8 mouse cellular contexts compared by ENCODE assay signal in genomic region chr9:117030837-117031236, GRCm38 (mm10).
DNase-seq lines count a peak whose midpoint lies in the region; ATAC-seq lines count a peak whose summit lies in the region.

No protein-coding gene starts in this region.

- ATAC-seq in midbrain, embryonic 14.5 days (ENCODE audit: low FRiP score, low TSS enrichment): no peak
- ATAC-seq in midbrain, embryonic 15.5 days (replicated peaks): no peak
- peak; percentile 85 for ATAC-seq in heart, embryonic 15.5 days (replicated peaks; ENCODE audit: insufficient number of reproducible peaks, insufficient read depth, low FRiP score, low read depth)

- H3K4me1 ChIP-seq in midbrain, embryonic 14.5 days (ENCODE audit: control insufficient read depth, insufficient read depth, low read length): no peaks in the 10 kb centered on the region
- H3K4me1 ChIP-seq in midbrain, embryonic 15.5 days: no peaks in the 10 kb centered on the region
- peaks cover 19% of the 10 kb centered on the region for H3K4me1 ChIP-seq in heart, embryonic 15.5 days (replicated peaks)
- H3K4me1 ChIP-seq in forebrain, embryonic 10.5 days: no peaks in the 10 kb centered on the region

- no peaks in the 10 kb centered on the region for H3K36me3 ChIP-seq in midbrain, embryonic 14.5 days (ENCODE audit: control insufficient read depth, insufficient read depth, low read length)
- H3K36me3 ChIP-seq in midbrain, embryonic 15.5 days (replicated peaks): no peaks in the 10 kb centered on the region
- H3K36me3 ChIP-seq in heart, embryonic 15.5 days: no peaks in the 10 kb centered on the region
- no peaks in the 10 kb centered on the region for H3K36me3 ChIP-seq in forebrain, embryonic 10.5 days (replicated peaks)

- H3K9me3 ChIP-seq in midbrain, embryonic 14.5 days (ENCODE audit: control insufficient read depth, low read length): no peaks in the 10 kb centered on the region
- H3K9me3 ChIP-seq in midbrain, embryonic 15.5 days: no peaks in the 10 kb centered on the region
- H3K9me3 ChIP-seq in heart, embryonic 15.5 days (replicated peaks): no peaks in the 10 kb centered on the region
- H3K9me3 ChIP-seq in forebrain, embryonic 10.5 days: no peaks in the 10 kb centered on the region

- H3K4me2 ChIP-seq in midbrain, embryonic 14.5 days (ENCODE audit: low read length): no peak overlapping the region
- H3K4me2 ChIP-seq in midbrain, embryonic 15.5 days: no peak overlapping the region
- peak overlapping the region; percentile 20 for H3K4me2 ChIP-seq in heart, embryonic 15.5 days

- no peak overlapping the region for H3K9ac ChIP-seq in midbrain, embryonic 14.5 days (replicated peaks; ENCODE audit: low read length)
- no peak overlapping the region for H3K9ac ChIP-seq in midbrain, embryonic 15.5 days
- no peak overlapping the region for H3K9ac ChIP-seq in heart, embryonic 15.5 days

- H3K27ac ChIP-seq in midbrain, embryonic 14.5 days (replicated peaks; ENCODE audit: low read depth, low read length): no peak overlapping the region
- no peak overlapping the region for H3K27ac ChIP-seq in midbrain, embryonic 15.5 days
- peak overlapping the region; percentile 74 for H3K27ac ChIP-seq in heart, embryonic 15.5 days
- H3K27ac ChIP-seq in forebrain, embryonic 10.5 days: no peak overlapping the region

- peak; percentile 57 for DNase-seq in midbrain, embryonic 14.5 days
- peak; percentile 44 for DNase-seq in embryo, embryonic 11 days
- DNase-seq in kidney, postnatal 36 days: peak; percentile 92 to 94
- DNase-seq in ovary, postnatal 36 days (ENCODE audit: low spot score): peak; percentile 89
- no peak for DNase-seq in thymus, postnatal 25 days
- DNase-seq in forebrain, embryonic 10.5 days (ENCODE audit: extremely low spot score, low spot score): no peak

- no peak overlapping the region for H3K4me3 ChIP-seq in midbrain, embryonic 14.5 days (replicated peaks; ENCODE audit: low read depth, low read length)
- H3K4me3 ChIP-seq in midbrain, embryonic 15.5 days: no peak overlapping the region
- no peak overlapping the region for H3K4me3 ChIP-seq in heart, embryonic 15.5 days
- H3K4me3 ChIP-seq in forebrain, embryonic 10.5 days: no peak overlapping the region

- whole genome bisulfite sequencing in midbrain, embryonic 14.5 days: 58% methylated on average over 6 of the region's 6 CpGs
- 44% methylated on average over 6 of the region's 6 CpGs for WGBS in midbrain, embryonic 15.5 days
- WGBS in heart, embryonic 15.5 days: 3% methylated on average over 6 of the region's 6 CpGs
- WGBS in forebrain, embryonic 10.5 days: 74% methylated on average over 6 of the region's 6 CpGs

- H3K27me3 ChIP-seq in midbrain, embryonic 14.5 days (ENCODE audit: control insufficient read depth, insufficient read depth, low read length): no peaks in the 10 kb centered on the region
- no peaks in the 10 kb centered on the region for H3K27me3 ChIP-seq in midbrain, embryonic 15.5 days (replicated peaks)
- no peaks in the 10 kb centered on the region for H3K27me3 ChIP-seq in heart, embryonic 15.5 days
- no peaks in the 10 kb centered on the region for H3K27me3 ChIP-seq in forebrain, embryonic 10.5 days (ENCODE audit: poor library complexity, severe bottlenecking)

Comparison
In these comparisons a context has a peak if more than half of its experiments do, and no peak if none do; other contexts are left out.
1. DNase-seq: peak in midbrain, embryonic 14.5 days (single experiment), embryo, embryonic 11 days (single experiment), kidney, postnatal 36 days (2 of 2) and ovary, postnatal 36 days (single experiment); none in thymus, postnatal 25 days (single experiment) and forebrain, embryonic 10.5 days (single experiment).